8 mouse cellular contexts compared by ENCODE assay signal in genomic region chr4:150239503-150239902, GRCm38 (mm10). TPM values are rescaled to one million over a fixed set of nuclear protein-coding genes. Genes with fewer than 3 reads are reported as not detected.
DNase-seq lines count a peak whose midpoint lies in the region; ATAC-seq lines count a peak whose summit lies in the region.

No protein-coding gene starts in this region.

- peak overlapping the region; percentile 99 for H3K27ac ChIP-seq in heart, embryonic 10.5 days
- no peak overlapping the region for H3K27ac ChIP-seq in hindbrain, embryonic 16.5 days (ENCODE audit: low read depth, low read length)
- H3K27ac ChIP-seq in midbrain, embryonic 16.5 days (ENCODE audit: low read length): no peak overlapping the region

- no peak for DNase-seq in heart, embryonic 10.5 days (ENCODE audit: low spot score)
- no peak for DNase-seq in heart, postnatal 36 days
- DNase-seq in retina, embryonic 14.5 days (ENCODE audit: low spot score): no peak
- DNase-seq in kidney, adult 8-10 months: no peak

- H3K4me3 ChIP-seq in heart, embryonic 10.5 days: peak overlapping the region; percentile 80
- peak overlapping the region; percentile 58 for H3K4me3 ChIP-seq in hindbrain, embryonic 16.5 days (ENCODE audit: low read length)
- peak overlapping the region; percentile 84; the same call in 1 of the 2 replicates for H3K4me3 ChIP-seq in midbrain, embryonic 16.5 days (ENCODE audit: low read depth, low read length)

- H3K36me3 ChIP-seq in heart, embryonic 10.5 days: peaks cover 59% of the 10 kb centered on the region
- peaks cover 17% of the 10 kb centered on the region for H3K36me3 ChIP-seq in hindbrain, embryonic 16.5 days (ENCODE audit: control insufficient read depth, insufficient read depth, low read length)
- H3K36me3 ChIP-seq in midbrain, embryonic 16.5 days (ENCODE audit: control insufficient read depth, insufficient read depth, low read length): peaks cover 17% of the 10 kb centered on the region

- intact Hi-C loops in heart, postnatal 36 days (cut with DNase I): no loop called here

- ATAC-seq in activated CD4-positive, CD25-positive, alpha-beta regulatory T cell, adult 4 months: peak; percentile 42
- no peak for ATAC-seq in hindbrain, embryonic 16.5 days
- ATAC-seq in midbrain, embryonic 16.5 days: no peak
- ATAC-seq in megakaryocyte-erythroid progenitor cell, adult 5-6 weeks (replicated peaks; ENCODE audit: low FRiP score, low TSS enrichment, poor library complexity, severe bottlenecking): no peak

- peak overlapping the region; percentile 38; the same call in 1 of the 2 replicates for H3K9ac ChIP-seq in hindbrain, embryonic 16.5 days (ENCODE audit: low read depth, low read length)
- H3K9ac ChIP-seq in midbrain, embryonic 16.5 days (ENCODE audit: low read depth, low read length): no peak overlapping the region

- H3K27me3 ChIP-seq in heart, embryonic 10.5 days (ENCODE audit: insufficient read depth, poor library complexity, severe bottlenecking): no peaks in the 10 kb centered on the region
- H3K27me3 ChIP-seq in hindbrain, embryonic 16.5 days (replicated peaks; ENCODE audit: control insufficient read depth, insufficient read depth, low read length): no peaks in the 10 kb centered on the region
- no peaks in the 10 kb centered on the region for H3K27me3 ChIP-seq in midbrain, embryonic 16.5 days (ENCODE audit: control insufficient read depth, insufficient read depth, low read depth, low read length)

- H3K4me1 ChIP-seq in heart, embryonic 10.5 days: peaks cover 55% of the 10 kb centered on the region
- H3K4me1 ChIP-seq in hindbrain, embryonic 16.5 days (ENCODE audit: control insufficient read depth, insufficient read depth, low read depth, low read length): peaks cover 49% of the 10 kb centered on the region
- peaks cover 34% of the 10 kb centered on the region for H3K4me1 ChIP-seq in midbrain, embryonic 16.5 days (ENCODE audit: control insufficient read depth, insufficient read depth, low read length)

- H3K4me2 ChIP-seq in hindbrain, embryonic 16.5 days (ENCODE audit: low read length): peak overlapping the region; percentile 94
- peak overlapping the region; percentile 94 for H3K4me2 ChIP-seq in midbrain, embryonic 16.5 days (ENCODE audit: low read length)

- WGBS in heart, embryonic 10.5 days: 26% methylated on average over 6 of the region's 6 CpGs
- 39% methylated on average over 6 of the region's 6 CpGs for WGBS in hindbrain, embryonic 16.5 days
- WGBS in midbrain, embryonic 16.5 days: 38% methylated on average over 6 of the region's 6 CpGs

- no peaks in the 10 kb centered on the region for H3K9me3 ChIP-seq in heart, embryonic 10.5 days
- H3K9me3 ChIP-seq in hindbrain, embryonic 16.5 days (ENCODE audit: control insufficient read depth, low read length): no peaks in the 10 kb centered on the region
- H3K9me3 ChIP-seq in midbrain, embryonic 16.5 days (replicated peaks; ENCODE audit: control insufficient read depth, low read length, poor library complexity, severe bottlenecking): no peaks in the 10 kb centered on the region

RNA-seq across cellular contexts. Expression of gene Eno1, which starts 3.0 kb away (rescaled TPM):
- polyA plus RNA-seq in heart, embryonic 10.5 days (2016; fragmentation: Nextera tagmentation; extraction: Ambion mirVana): 3,222 and 3,587 TPM in 2 replicates
- total RNA-seq in heart, postnatal 36 days (2021): 100 to 1,000 TPM; 106 to 108 TPM
- 100 to 1,000 TPM; 543 to 642 TPM for polyA plus RNA-seq in activated CD4-positive, CD25-positive, alpha-beta regulatory T cell, adult 4 months (2017; shearing (Covaris generic))
- polyA plus RNA-seq in hindbrain, embryonic 16.5 days (2015; fragmentation: Nextera tagmentation; extraction: Ambion mirVana): 1,276 and 1,360 TPM in 2 replicates
- 1,096 and 1,142 TPM in 2 replicates for polyA plus RNA-seq in midbrain, embryonic 16.5 days (2015; fragmentation: Nextera tagmentation; extraction: Ambion mirVana)
- 203 and 216 TPM in 2 replicates for total RNA-seq in megakaryocyte-erythroid progenitor cell, adult 5-6 weeks (2014; fragmentation: Nextera tagmentation)
- 136 and 155 TPM in 2 replicates for total RNA-seq in megakaryocyte-erythroid progenitor cell, adult 5-6 weeks (2017)

RNA-seq across cellular contexts. Expression of gene Car6, which starts 38.4 kb away (rescaled TPM):
- not detected in 2 replicates for polyA plus RNA-seq in heart, embryonic 10.5 days (2016; fragmentation: Nextera tagmentation; extraction: Ambion mirVana)
- not detected for total RNA-seq in heart, postnatal 36 days (2021)
- not detected for polyA plus RNA-seq in activated CD4-positive, CD25-positive, alpha-beta regulatory T cell, adult 4 months (2017; shearing (Covaris generic))
- not detected in 2 replicates for polyA plus RNA-seq in hindbrain, embryonic 16.5 days (2015; fragmentation: Nextera tagmentation; extraction: Ambion mirVana)
- not detected in 2 replicates for polyA plus RNA-seq in midbrain, embryonic 16.5 days (2015; fragmentation: Nextera tagmentation; extraction: Ambion mirVana)
- total RNA-seq in megakaryocyte-erythroid progenitor cell, adult 5-6 weeks (2014; fragmentation: Nextera tagmentation): not detected in 2 replicates
- not detected in 2 replicates for total RNA-seq in megakaryocyte-erythroid progenitor cell, adult 5-6 weeks (2017)

RNA-seq across cellular contexts. Expression of gene Rere, which starts 41.9 kb away (rescaled TPM):
- polyA plus RNA-seq in heart, embryonic 10.5 days (2016; fragmentation: Nextera tagmentation; extraction: Ambion mirVana): 27.6 and 31.6 TPM in 2 replicates
- 10 to 100 TPM; 51.5 to 52.0 TPM for total RNA-seq in heart, postnatal 36 days (2021)
- 10 to 100 TPM; 19.0 to 19.5 TPM for polyA plus RNA-seq in activated CD4-positive, CD25-positive, alpha-beta regulatory T cell, adult 4 months (2017; shearing (Covaris generic))
- 25.4 and 27.2 TPM in 2 replicates for polyA plus RNA-seq in hindbrain, embryonic 16.5 days (2015; fragmentation: Nextera tagmentation; extraction: Ambion mirVana)
- 29.0 and 31.2 TPM in 2 replicates for polyA plus RNA-seq in midbrain, embryonic 16.5 days (2015; fragmentation: Nextera tagmentation; extraction: Ambion mirVana)
- total RNA-seq in megakaryocyte-erythroid progenitor cell, adult 5-6 weeks (2014; fragmentation: Nextera tagmentation): 36.1 and 47.6 TPM in 2 replicates
- total RNA-seq in megakaryocyte-erythroid progenitor cell, adult 5-6 weeks (2017): 7.7 and 17.1 TPM in 2 replicates
